Mouse (Mus musculus) forebrain, embryonic 13.5 days (tissue): ENCODE measurements around the gene Foxp1. TPM values are rescaled to one million over a fixed set of nuclear protein-coding genes. Genes with fewer than 3 reads are reported as not detected.

Experiments
- ATAC-seq: fragments of 200-750 bp; cut with Nextera tagmentation; 2 replicates; pipeline ENCODE4 v1.8.0; 2017
- H3K27ac ChIP-seq: fragments of 300-500 bp; sonication (generic); 2 replicates; pipeline ENCODE4 v1.5.1; 2015; ENCODE audit warnings: inconsistent platforms, mild to moderate bottlenecking, moderate library complexity
- H3K27me3 ChIP-seq: fragments of 300-500 bp; sonication (generic); 2 replicates; pipeline ENCODE4 v1.6.1; 2015; ENCODE audit warnings: mild to moderate bottlenecking, inconsistent platforms
- H3K36me3 ChIP-seq: fragments of 300-500 bp; sonication (generic); 2 replicates; pipeline ENCODE4 v1.6.1; 2015; ENCODE audit warnings: mild to moderate bottlenecking, inconsistent platforms; ENCODE audit not compliant: poor library complexity, severe bottlenecking
- H3K4me1 ChIP-seq: fragments of 300-500 bp; sonication (generic); 2 replicates; pipeline ENCODE4 v1.6.1; 2015; ENCODE audit warnings: inconsistent platforms
- H3K4me2 ChIP-seq: fragments of 300-500 bp; sonication (generic); 2 replicates; pipeline ENCODE4 v1.6.1; 2015; ENCODE audit warnings: inconsistent platforms, mild to moderate bottlenecking, moderate library complexity
- H3K4me3 ChIP-seq: fragments of 300-500 bp; sonication (generic); 2 replicates; pipeline ENCODE4 v1.5.1; 2015; ENCODE audit warnings: mild to moderate bottlenecking, inconsistent platforms
- H3K9ac ChIP-seq: fragments of 300-500 bp; sonication (generic); 2 replicates; pipeline ENCODE4 v1.6.1; 2015; ENCODE audit warnings: mild to moderate bottlenecking, inconsistent platforms
- H3K9me3 ChIP-seq: fragments of 300-500 bp; sonication (generic); replicated peaks from 2 replicates; pipeline ENCODE4 v1.6.1; 2016; ENCODE audit warnings: inconsistent platforms
- WGBS: fragments of 180-500 bp; shearing (Covaris S2); methylation state at CpG from one replicate; pipeline ENCODE4 v1.1.7; 2015; 5-methylcytosine and 5-hydroxymethylcytosine counted together
- polyA plus RNA-seq: library from polyadenylated mRNA; unstranded; fragments of >200 nt; fragmentation: Nextera tagmentation; extraction: Ambion mirVana; gene quantifications from 2 replicates; pipeline ENCODE4 v1.2.1, GENCODE M21; 2015

Gene Foxp1
- polyA plus RNA-seq, 1 experiment from 2014 or later = 51.3 TPM

GRCm38 (mm10) chr6:99212461-99212860 is 310.1 kb downstream of the Foxp1 start:
- no peak overlapping the region for H3K4me2 ChIP-seq
- H3K27me3 ChIP-seq = no peaks in the 10 kb centered on the region
- H3K36me3 ChIP-seq = no peaks in the 10 kb centered on the region
- WGBS = 84% methylated on average over 4 of the region's 4 CpGs
- H3K4me1 ChIP-seq = peaks cover 13% of the 10 kb centered on the region
- no peak overlapping the region for H3K9ac ChIP-seq
- H3K9me3 ChIP-seq = no peaks in the 10 kb centered on the region
- no peak overlapping the region for H3K27ac ChIP-seq
- ATAC-seq = no peak
- no peak overlapping the region for H3K4me3 ChIP-seq

GRCm38 (mm10) chr6:99211663-99212333 is 310.7 kb downstream of the Foxp1 start:
- no peak overlapping the region for H3K27ac ChIP-seq
- H3K4me3 ChIP-seq = no peak overlapping the region
- no peak overlapping the region for H3K9ac ChIP-seq
- H3K4me1 ChIP-seq = peaks cover 12% of the 10 kb centered on the region
- ATAC-seq = no peak
- H3K4me2 ChIP-seq = no peak overlapping the region
- H3K36me3 ChIP-seq = no peaks in the 10 kb centered on the region
- no peaks in the 10 kb centered on the region for H3K9me3 ChIP-seq
- H3K27me3 ChIP-seq = no peaks in the 10 kb centered on the region
- 80% methylated on average over 5 of the region's 5 CpGs for WGBS

- 72% methylated on average over 7 of the region's 7 CpGs for WGBS
- ATAC-seq = no peak
Measured at GRCm38 (mm10) chr6:99210161-99210560, 312.4 kb downstream of the Foxp1 start.

GRCm38 (mm10) chr6:99207226-99207885 is 315.2 kb downstream of the Foxp1 start:
- H3K4me2 ChIP-seq = no peak overlapping the region; the same call in 1 of the 2 replicates
- H3K36me3 ChIP-seq = no peaks in the 10 kb centered on the region
- H3K27ac ChIP-seq = no peak overlapping the region
- peaks cover 51% of the 10 kb centered on the region for H3K4me1 ChIP-seq
- no peaks in the 10 kb centered on the region for H3K9me3 ChIP-seq
- H3K9ac ChIP-seq = no peak overlapping the region
- no peak for ATAC-seq
- no peaks in the 10 kb centered on the region for H3K27me3 ChIP-seq
- WGBS = 59% methylated on average over 6 of the region's 6 CpGs
- no peak overlapping the region for H3K4me3 ChIP-seq

More at GRCm38 (mm10) chr6:99210161-99210560, 312.4 kb downstream of the Foxp1 start:
- H3K4me2 ChIP-seq = no peak overlapping the region
- no peak overlapping the region for H3K27ac ChIP-seq
- H3K9ac ChIP-seq = no peak overlapping the region
- H3K4me3 ChIP-seq = no peak overlapping the region
- H3K27me3 ChIP-seq = no peaks in the 10 kb centered on the region
- H3K4me1 ChIP-seq = peaks cover 25% of the 10 kb centered on the region
- H3K36me3 ChIP-seq = no peaks in the 10 kb centered on the region
- no peaks in the 10 kb centered on the region for H3K9me3 ChIP-seq

- no peak overlapping the region for H3K9ac ChIP-seq
- H3K36me3 ChIP-seq = no peaks in the 10 kb centered on the region
- H3K4me3 ChIP-seq = no peak overlapping the region
- peak overlapping the region; percentile 55; the same call in 1 of the 2 replicates for H3K4me2 ChIP-seq
- H3K9me3 ChIP-seq = no peaks in the 10 kb centered on the region
- H3K4me1 ChIP-seq = peaks cover 59% of the 10 kb centered on the region
- no peak for ATAC-seq
- no peaks in the 10 kb centered on the region for H3K27me3 ChIP-seq
- H3K27ac ChIP-seq = no peak overlapping the region
- WGBS = 38% methylated on average over 5 of the region's 5 CpGs
Measured at GRCm38 (mm10) chr6:99206437-99206870, 316.1 kb downstream of the Foxp1 start.

GRCm38 (mm10) chr6:99205587-99206436 is 316.7 kb downstream of the Foxp1 start:
- Histone ChIP-seq H3K27me3 (no peaks in the 10 kb centered on the region), H3K4me1 (peaks cover 66% of the 10 kb centered on the region), H3K27ac (no peak overlapping the region), H3K9ac (no peak overlapping the region), H3K9me3 (no peaks in the 10 kb centered on the region), H3K4me3 (no peak overlapping the region), H3K36me3 (no peaks in the 10 kb centered on the region), H3K4me2 (peak overlapping the region; percentile 55; the same call in 1 of the 2 replicates)
- no peak for ATAC-seq
- 25% methylated on average over 13 of the region's 13 CpGs for WGBS

- WGBS = 6% methylated on average over 7 of the region's 7 CpGs
- H3K36me3 ChIP-seq = no peaks in the 10 kb centered on the region
- no peak overlapping the region; the same call in 1 of the 2 replicates for H3K4me3 ChIP-seq
- H3K27ac ChIP-seq = peak overlapping the region; percentile 57
- H3K9ac ChIP-seq = no peak overlapping the region
- H3K4me2 ChIP-seq = peak overlapping the region; percentile 55
- ATAC-seq = no peak
- peaks cover 74% of the 10 kb centered on the region for H3K4me1 ChIP-seq
- no peaks in the 10 kb centered on the region for H3K9me3 ChIP-seq
- no peaks in the 10 kb centered on the region for H3K27me3 ChIP-seq
Measured at GRCm38 (mm10) chr6:99204780-99205586, 317.5 kb downstream of the Foxp1 start.

- no peaks in the 10 kb centered on the region for H3K27me3 ChIP-seq
- peak overlapping the region; percentile 55 for H3K4me2 ChIP-seq
- ATAC-seq = peak; percentile 19
- H3K9ac ChIP-seq = no peak overlapping the region
- peak overlapping the region; percentile 18 for H3K4me3 ChIP-seq
- no peaks in the 10 kb centered on the region for H3K9me3 ChIP-seq
- no peaks in the 10 kb centered on the region for H3K36me3 ChIP-seq
- peak overlapping the region; percentile 57 for H3K27ac ChIP-seq
- H3K4me1 ChIP-seq = peaks cover 81% of the 10 kb centered on the region
- WGBS = under 1% methylated on average over 14 of the region's 14 CpGs
Measured at GRCm38 (mm10) chr6:99204052-99204779, 318.3 kb downstream of the Foxp1 start.

- Histone ChIP-seq H3K9ac (no peak overlapping the region), H3K9me3 (no peaks in the 10 kb centered on the region), H3K27ac (peak overlapping the region; percentile 77), H3K4me3 (peak overlapping the region; percentile 3; the same call in 1 of the 2 replicates), H3K36me3 (no peaks in the 10 kb centered on the region), H3K4me1 (peaks cover 83% of the 10 kb centered on the region), H3K4me2 (peak overlapping the region; percentile 55), H3K27me3 (no peaks in the 10 kb centered on the region)
- ATAC-seq = peak; percentile 1; the same call in 1 of the 2 replicates
- WGBS = 3% methylated on average over 11 of the region's 11 CpGs
Measured at GRCm38 (mm10) chr6:99203231-99203630, 319.3 kb downstream of the Foxp1 start.

- ATAC-seq = peak; percentile 50; the same call in 1 of the 2 replicates
Measured at GRCm38 (mm10) chr6:99202781-99203180, 319.7 kb downstream of the Foxp1 start.

More at GRCm38 (mm10) chr6:99202781-99203180, 319.7 kb downstream of the Foxp1 start:
- H3K4me3 ChIP-seq = peak overlapping the region; percentile 3; the same call in 1 of the 2 replicates
- no peaks in the 10 kb centered on the region for H3K27me3 ChIP-seq
- WGBS = 16% methylated on average over 4 of the region's 4 CpGs
- peak overlapping the region; percentile 77 for H3K27ac ChIP-seq
- H3K4me1 ChIP-seq = peaks cover 83% of the 10 kb centered on the region
- H3K36me3 ChIP-seq = no peaks in the 10 kb centered on the region
- peak overlapping the region; percentile 55 for H3K4me2 ChIP-seq
- H3K9ac ChIP-seq = no peak overlapping the region
- no peaks in the 10 kb centered on the region for H3K9me3 ChIP-seq
